Mouse (Mus musculus) neural tube, embryonic 10.5 days (tissue): ENCODE results near the gene Zfp619.
"Not testable (repeated sequence)": the region's sequence is repeated elsewhere in the genome, so short reads cannot be mapped to it uniquely, and the experiment has no call there.

ENCODE experiments used
- DNase-seq: peaks from one replicate; pipeline ENCODE4 v3.0.0-alpha.2; 2017; ENCODE audit warnings: low spot score; ENCODE audit errors: extremely low spot score

The Zfp619 gene

DNA sequence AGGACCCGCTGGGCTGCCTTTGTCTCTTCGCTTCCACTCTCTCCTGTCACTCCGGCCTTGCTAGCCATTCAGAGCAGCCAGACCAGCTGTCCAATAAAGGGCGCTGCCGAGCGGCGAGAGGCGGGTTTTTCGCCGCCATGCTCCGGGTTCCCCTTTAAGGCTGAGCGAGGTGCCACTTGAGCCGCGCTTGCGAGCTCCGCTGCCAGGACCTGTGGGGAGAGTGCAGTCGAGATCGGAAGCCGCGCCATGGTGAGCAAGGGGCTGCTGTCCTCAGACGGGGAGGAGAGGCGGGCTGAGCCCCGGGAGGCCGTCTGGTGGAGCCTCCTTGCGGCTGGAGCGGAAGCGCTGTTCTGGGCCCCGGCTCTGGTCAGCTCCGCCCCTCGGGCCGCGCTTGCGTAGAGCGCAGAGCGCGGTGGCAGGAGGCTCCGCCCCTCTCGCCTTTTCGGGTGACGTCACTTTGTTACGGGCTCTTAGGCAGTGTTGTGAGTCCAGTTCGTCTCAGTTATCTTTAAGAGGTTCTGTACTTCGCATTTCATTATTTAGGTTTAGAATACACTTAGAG lies at the start of gene Zfp619:
Gene Zfp619, plus strand, starts transcription at position 151 of the 562 bp plus-strand sequence.
- DNase-seq, result peak; percentile 94

DNA sequence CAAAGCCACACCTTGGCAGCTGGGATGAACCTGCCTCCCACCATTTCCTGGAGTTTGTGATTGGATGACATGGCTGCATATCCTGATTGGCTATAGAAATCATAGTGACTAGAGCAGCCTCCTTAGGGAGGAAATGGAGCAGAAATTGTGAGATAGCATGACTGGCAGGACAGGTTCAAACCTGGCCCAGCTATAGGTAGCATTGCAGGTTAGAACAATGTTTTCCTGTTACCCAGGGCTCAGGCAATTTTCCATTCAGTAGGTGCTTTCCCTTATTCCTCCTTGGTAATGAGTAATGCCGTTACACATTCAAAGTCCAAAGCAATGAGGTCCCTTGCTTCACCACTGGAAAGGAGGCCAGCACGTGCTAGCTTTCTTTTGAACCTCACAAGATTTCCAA lies 38.6 kb upstream of the Zfp619 start:
- no peak for DNase-seq

DNA sequence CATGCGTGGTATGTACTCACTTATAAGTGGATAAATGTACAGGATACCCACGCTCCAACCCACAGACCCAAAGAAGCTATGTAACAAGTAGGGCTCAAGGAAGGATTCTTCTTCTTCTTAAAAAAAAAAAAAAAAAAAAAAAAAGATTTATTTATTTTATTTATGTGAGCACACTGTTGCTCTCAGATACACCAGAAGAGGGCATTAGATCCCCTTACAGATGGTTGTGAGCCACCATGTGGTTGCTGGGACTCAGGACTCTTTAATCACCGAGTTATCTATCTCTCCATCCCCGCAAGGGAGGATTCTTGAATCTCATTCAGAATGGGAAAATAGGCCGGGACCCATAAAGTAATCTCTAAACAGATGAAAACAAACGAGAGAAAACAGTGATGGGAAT lies 33.2 kb upstream of the Zfp619 start:
- DNase-seq, result no peak

DNA sequence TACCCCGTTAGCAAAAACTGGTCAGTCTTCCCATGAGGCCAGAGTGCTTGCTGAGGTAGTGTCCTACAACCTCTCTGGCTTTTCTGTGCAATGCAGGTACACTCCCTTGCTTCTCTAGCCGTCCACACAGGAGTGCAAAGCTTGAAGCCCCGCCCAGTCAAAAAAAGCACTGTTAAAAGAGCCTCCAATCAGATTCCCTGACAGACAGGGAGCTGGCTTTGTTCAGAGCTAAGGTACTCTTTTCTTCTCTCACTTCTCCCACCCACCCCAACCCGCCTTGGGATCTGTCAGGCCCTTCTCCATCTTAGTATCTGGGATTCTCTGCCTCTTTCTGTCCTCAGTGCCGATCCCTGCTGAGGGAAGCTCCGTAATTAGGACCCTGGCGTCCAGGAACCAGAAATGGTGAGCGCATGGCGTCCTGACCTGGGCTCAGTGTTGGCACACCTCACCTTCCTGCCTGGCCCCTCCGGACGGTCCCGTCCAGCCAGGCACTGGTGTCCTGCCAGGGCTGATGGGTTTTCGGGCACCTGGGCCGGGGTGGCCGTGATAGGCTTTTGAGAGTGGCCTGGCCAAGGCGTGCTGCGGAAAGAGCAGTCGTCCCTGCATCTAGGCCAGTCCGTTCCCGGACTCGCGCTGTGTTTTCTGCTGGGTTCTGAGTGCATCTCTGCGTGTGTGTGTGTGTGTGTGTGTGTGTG lies 30.3 kb upstream of the Zfp619 start:
- DNase-seq, result peak; percentile 54

DNA sequence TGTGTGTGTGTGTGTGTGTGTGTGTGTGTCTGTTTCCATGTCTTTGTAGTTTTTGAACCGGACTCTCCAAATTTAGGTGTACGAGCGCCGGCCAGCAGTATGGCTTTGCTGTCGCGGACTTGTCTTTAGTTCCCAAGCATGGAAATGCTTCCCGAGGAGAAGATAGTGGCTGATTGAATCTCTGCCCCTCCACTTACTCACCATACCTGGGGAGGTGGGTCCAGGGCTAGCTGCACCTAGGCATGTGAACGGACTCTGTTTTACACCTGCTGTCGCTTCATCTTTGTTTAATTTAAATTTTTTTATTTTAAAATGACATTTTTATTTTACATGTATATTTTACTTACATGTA lies 29.7 kb upstream of the Zfp619 start:
- no peak for DNase-seq

DNA sequence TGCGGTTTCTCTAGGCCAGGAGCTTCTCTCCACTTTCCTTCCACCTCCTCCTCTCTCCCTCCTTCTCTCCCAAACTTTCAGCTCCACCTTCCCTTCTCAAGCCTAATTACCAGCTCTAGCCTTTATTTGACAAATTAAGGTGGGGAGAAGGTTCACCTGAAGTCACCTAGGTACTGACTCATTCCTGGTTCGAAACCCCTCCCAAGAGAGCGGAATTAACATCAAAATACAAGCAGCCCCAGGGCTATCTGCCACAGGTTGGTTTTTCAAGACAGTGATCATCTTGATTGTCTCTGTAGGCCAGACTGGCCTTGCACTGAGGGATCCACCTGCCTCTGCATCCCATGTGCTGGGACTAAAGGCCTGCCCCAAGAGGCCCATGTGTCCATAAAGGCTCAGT lies 22.9 kb upstream of the Zfp619 start:
- no peak for DNase-seq

DNA sequence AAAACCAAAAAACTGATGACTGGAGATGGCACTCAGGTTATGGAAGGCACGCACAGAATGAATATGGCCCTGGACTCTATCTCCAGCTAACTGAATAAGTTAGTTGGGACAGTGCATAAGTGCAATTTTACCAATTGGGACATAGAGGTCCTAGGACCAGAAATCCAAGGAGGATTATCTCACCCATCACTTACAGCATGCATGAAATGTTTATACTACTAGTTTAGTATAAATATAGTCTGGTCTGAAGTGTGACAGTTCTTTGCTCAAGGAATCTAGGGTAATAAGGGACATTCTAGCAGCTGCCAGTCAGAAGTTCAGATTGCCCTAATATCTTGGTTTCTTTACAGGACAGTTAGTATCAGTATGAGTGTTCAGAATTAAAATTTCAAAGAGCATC lies 13.5 kb upstream of the Zfp619 start:
- no peak for DNase-seq

DNA sequence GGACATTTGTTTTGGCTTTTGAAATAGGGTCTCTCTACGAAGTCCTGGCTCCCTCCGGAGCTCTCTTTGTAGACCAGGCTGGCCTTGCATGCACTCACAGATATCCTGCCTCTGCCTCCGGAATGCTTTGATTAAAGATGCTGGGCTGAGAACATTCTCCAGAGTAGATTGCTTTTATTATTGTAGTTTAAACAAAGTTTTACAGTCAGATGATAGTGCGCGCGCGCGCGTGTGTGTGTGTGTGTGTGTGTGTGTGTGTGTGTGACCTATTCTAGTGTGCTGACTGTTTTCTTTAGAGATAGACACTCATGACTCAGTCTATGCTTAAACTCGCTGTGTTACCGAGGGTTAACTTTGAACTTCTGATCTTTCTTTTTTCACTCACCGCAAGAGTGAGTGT lies 796 bp downstream of the Zfp619 start:
- peak; percentile 30 for DNase-seq

DNA sequence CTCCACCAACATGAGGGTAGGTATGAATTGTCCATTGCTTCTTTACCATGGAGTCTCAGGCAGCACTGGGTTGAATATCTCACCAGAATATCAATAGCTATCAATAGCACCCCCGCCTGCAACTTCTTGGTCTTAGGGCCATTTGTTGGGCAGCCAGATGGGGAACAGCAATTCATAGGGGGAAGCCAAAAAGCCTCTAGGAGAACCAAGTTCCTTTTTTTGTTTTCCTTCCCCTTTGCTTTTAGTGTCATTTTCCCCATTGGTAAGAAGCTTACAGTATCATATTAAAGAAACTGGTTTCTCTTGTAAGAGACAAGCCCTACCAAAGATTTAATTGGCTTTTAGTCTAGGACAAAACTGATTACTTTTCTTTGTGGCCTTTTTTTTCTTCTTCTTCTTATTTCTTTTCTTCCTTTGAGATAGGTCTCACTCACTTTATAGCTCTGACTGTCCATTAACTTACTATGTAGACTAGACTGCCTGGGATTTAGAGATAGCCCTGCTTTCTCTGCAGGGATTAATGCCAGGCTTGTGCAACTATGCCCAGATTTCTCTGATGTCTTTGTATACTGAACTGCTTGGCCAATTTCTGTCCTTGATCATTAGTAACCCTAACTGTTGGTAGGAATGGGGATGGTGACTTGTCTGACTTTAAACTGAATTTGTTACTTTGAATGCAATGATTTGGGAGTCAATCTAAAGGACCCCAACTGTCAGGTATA lies 6.3 kb downstream of the Zfp619 start:
- DNase-seq, result no peak

DNA sequence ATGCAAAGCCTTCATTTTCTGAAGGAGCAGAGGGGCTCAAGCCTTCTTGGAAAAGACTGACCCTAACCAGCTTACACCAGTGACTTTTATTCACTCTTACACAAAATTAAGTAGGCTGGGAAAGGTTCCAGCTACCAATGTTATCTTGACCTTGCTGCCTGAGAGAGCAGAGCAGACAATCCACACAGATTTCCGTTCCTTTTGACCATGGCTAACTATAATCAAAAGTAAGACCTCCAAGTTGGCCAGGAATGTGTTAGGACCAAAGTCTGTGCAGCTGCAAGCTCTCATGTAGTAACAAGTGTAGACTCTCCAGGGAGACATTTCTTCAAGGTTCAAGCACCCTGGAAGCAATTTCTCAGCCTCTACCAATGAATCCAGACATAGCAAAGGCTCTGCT lies 25.6 kb downstream of the Zfp619 start:
- DNase-seq, result no peak

DNA sequence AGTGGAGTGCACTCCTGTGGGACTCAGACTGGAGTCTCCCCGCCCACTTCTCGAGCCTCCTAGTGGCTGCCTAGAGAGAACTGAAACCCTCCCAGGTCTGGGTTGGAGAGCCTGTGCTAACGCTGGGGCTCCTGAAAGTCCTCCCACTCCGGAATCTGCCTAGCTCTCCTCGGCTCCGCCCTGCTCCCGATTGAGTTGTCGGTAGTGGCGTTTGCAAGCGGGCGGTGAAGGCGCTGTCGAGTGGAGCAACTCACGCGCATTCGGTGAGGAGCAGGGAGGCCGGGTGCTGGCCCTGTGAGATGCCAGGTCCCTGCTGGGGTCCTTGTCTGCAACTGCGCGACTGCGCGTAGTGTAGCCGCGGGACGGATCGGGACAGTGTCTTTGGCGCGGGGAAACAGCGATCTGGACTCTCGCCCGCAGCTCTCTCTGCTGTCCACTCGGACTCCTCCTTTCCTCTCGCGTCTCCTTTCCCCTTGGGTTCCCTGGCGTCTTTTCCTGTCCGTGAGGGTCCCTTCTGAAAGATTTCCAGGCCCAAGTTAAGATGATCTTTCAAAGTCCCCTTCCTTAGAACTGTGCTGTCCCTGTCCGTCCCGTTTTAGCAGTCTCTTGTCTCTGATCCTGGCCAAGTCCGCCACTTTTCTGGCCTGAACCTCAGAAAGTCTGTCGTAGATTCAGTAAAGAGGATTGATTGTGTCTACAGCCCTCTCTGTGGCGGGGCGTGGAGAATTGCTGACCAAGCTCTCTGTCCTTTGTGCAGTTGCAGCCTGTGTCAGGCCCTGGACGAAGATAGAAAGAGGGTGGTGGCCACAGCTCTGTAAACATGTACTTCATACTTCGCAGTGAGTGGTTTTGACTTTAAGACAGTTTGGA lies 26.9 kb downstream of the Zfp619 start:
- peak; percentile 85 for DNase-seq

DNA sequence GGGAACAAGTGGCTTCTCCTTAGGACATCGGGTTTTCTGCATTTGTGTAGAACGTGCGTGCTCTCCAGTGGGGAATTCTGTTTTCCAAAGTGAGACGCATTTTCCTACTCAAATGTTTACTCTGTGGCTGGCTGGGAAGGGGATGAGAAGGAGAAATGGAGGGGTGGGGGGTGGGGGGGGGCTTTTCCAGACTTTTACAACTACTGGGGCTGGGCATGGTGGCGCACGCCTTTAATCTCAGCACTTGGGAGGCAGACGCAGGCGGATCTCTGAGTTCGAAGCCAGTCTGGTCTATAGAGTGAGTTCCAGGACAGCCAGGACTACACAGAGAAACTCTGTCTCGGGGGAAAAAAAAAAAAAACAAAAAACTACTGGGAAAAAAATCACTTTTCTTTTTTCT lies 27.6 kb downstream of the Zfp619 start:
- DNase-seq, result no peak

DNA sequence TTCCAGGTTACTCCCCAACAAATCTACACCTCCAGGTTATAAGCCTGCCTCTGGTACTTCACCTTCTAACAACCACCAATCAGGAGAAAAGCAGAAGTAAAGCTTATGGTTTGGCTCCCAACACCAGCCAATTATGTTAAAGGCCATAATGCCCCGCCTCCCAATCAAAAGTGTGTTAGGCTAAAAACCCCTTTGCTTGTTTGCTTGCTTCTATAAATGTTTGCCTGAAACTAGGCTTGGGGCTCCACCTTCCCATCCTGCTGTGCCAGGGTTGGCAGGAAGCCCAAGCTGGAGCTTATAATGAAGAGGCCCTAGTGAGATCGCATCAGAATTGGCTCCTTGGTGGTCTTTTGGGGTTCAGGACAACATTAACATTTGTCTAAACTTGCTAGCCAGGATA lies 31.8 kb downstream of the Zfp619 start:
- no peak for DNase-seq

DNA sequence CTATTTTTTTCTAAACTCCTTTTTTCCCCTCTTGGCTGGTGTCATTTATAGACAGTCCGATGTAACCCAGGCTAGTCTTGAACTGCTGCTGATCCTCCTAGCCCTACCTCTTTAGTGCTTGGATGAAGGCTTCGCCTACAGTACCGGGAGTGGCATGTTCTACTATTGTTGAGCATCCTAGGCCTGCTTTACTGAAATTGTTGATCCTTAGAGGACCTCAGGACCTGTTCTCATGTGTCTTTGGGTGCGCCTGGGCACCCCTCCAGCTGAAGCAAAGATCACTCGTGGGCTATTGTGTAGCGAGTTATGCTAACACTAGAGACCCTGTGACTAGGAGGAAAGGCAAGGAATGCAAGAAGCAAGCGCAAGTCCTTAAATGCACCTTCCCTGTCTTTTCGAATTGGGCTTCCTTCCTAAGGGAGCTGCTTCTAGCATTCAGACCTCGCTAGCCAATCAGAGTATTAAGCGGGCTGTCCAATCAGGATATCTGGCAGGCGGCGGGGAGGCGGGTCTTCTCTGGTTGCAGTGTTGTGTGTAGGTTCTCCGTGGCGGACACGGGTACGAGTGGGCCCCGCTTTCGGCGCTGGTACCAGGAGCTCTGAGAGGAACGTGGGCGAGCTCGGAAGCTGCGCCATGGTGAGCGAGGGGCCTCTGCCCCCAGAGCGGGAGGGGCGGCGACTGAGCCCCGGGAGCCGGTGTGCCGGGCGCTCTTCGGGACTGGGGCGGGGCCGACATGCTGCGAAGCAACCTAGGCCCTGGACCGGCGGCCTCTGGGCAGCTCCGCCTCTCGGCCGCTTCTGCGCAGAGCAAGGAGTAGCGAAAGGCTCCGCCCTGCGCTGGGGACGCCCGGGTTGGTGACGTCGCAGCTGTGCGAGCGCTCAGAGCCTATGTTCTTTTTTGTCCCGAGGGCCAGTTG lies 34.7 kb downstream of the Zfp619 start:
- DNase-seq, result peak; percentile 93

DNA sequence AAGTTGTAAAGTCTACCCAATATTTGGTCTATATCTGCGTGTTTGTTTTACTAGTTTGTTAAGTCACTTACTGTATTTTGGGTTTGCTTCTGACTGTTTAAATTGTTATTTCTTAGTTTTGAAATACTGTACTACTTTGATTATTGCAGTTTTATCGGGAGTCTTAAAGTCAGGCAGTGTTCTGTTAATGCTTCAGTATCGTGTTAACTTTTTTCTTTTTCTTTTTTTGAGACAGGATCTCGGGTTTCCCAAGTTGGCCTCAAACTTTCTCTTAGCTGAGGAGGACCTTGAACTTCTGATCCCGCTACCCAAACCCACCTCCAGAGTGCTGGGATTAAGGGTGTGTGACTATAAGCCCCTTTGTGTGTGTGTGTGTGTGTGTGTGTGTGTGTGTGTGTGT lies 35.4 kb downstream of the Zfp619 start:
- DNase-seq, result no peak

DNA sequence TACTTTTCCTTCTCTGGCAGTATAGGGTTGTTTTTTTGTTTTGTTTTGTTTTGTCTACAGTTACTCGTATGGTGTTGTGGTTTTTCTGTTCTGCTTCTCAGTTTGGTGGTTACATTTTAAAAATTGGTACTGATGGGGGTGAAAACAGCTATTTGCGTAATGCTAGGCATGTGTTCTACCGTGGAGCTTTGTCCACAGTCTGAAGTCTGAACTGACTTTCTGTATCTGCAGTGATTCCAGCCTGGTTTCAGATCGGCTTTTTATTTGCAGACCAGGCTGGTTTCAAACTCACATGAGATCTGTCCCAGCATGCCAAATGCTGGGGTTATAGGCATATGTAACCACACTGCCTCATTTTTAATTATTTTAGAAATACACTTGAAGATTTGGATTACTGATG lies 36.3 kb downstream of the Zfp619 start:
- DNase-seq, result no peak

DNA sequence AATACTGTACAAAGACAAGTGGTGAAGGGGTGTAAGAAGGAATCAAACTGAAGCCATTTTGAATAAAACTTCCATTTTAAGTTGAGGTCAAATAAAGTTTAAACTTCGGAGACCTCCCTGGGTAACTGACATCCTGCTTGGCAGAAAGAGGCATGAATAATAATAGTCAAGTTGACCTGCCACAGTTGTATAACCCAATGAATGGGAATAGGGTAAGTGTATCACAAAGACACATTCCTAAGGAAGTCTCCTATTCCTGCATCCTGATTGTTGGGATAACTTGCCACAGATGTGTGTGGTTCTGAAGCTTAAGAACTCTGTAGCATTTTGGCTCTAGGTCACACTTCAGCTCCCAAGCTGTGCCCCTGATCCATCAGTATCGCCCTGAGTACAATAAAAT lies 62.5 kb downstream of the Zfp619 start:
- DNase-seq, result no peak

DNA sequence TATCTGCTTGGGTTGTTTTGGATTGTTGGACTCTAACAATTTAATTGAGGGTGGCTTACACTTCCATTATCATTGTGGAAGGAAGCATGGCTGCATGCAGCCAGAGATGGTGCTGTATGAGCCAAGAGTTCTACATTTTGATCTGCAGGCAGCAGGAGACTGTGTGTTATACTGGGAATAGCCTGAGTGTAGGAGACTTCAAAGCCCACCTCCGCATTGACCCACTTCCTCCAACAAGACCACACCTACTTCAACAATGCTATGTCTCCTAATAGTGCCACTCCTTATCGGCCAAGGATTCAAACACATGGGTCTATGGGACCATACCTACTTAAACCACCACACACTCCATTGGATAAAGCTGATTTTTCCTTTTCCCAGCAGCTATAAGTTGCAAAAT lies 63.0 kb downstream of the Zfp619 start:
- no peak for DNase-seq

DNA sequence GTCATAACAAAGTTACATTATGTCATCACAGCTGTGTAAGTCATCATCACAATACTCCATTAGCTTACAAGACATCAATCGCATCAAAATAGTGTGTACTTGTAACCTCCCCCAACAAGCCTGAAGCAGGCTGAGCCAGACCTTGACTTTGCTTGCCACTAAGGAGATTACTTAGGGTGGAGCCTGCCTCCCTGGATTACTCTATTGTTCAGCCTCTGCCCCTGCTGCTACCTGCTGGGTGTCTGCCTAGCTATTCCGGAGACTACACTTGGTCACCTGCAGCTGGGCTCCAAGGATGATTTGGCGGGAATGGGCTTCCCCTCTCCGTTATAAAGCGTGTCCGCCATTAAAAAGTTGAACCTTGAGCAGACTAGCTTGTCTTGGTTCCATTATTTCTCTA lies 69.3 kb downstream of the Zfp619 start:
- not testable (repeated sequence) for DNase-seq

DNA sequence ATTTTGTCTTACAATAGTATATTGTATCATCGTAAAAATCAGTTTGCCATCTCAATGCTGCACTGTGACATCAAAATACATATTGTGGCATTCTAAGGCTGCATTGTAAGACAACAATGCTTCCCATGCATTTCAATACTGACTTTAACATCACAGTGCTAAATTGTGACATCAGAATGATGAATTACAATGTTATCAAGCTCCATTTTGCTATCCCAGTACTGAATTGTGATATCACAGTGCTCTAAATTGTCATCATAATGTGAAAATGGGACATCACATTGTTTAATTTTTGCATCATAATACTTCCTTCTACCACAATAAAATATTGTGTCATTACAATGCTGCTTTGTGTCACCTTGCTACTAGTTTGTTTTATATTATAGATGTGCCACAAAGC lies 70.5 kb downstream of the Zfp619 start:
- DNase-seq, result no peak

DNA sequence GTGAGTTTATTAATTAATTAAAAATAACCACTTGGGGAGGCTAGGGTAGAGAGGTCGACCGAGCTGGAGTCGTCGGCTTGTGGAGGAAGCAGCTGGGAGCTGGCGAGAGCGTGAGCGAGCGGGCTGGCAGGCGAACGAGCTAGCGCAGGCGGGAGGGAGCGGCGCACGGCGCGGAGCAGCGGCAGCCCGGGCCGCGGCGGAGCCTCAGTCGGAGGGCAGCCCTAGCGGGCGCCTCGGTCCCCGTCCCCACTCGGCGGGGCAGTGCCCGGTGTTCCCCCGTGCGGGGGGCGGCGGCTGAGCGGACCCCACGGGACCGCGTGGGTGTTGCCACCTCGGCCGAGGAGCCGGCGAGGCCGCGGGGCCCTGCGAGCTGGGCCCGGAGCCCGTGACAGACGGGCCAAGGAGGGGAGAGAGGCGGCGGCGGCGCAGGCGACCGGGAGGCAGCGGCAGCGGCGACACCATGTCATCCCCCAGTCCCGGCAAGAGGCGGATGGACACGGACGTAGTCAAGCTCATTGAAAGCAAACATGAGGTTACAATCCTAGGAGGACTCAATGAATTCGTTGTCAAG lies 71.0 kb downstream of the Zfp619 start:
- DNase-seq, result peak; percentile 52
